Mouse (Mus musculus): ENCODE data around the gene Ptpru.

GRCm38 (mm10) chr4:131861341-131861739, 23.3 kb upstream of the Ptpru start:
- TF ChIP-seq CTCF (IDR thresholded peaks at IDR 0.05; ENCODE audit: extremely low read depth, insufficient read length, insufficient replicate concordance, low read depth, low read length) (no peak), POLR2A (IDR thresholded peaks at IDR 0.05; ENCODE audit: low read depth, low read length) (no peak)
